Mouse (Mus musculus) megakaryocyte progenitor cell, adult 5-6 weeks (primary cell): Measurements from ENCODE around the gene Gm10408. TPM values are rescaled to one million over a fixed set of nuclear protein-coding genes. Genes with fewer than 3 reads are reported as not detected.
"Not testable (repeated sequence)": the region's sequence is repeated elsewhere in the genome, so short reads cannot be mapped to it uniquely, and the experiment has no call there.

Source experiments
- ATAC-seq: replicated peaks from 2 replicates; pipeline ENCODE4 v1.8.0; 2016; ENCODE audit warnings: mild to moderate bottlenecking, moderate TSS enrichment, inconsistent platforms; ENCODE audit not compliant: poor library complexity
- total RNA-seq, 2 experiments: library from RNA; stranded (forward) in 1 of 2; stranded (reverse) in 1 of 2; fragments of 157-497, 149-512 nt in 1 of 2; fragments of 200-1000 nt in 1 of 2; gene quantifications; 2 replicates each; pipeline versions ENCODE4 v1.2.3 to v1.2.4; 2015 to 2017

Gm10408 gene
- total RNA-seq (2015), result not detected in 2 replicates
- not detected in 2 replicates for total RNA-seq (2017)

DNA sequence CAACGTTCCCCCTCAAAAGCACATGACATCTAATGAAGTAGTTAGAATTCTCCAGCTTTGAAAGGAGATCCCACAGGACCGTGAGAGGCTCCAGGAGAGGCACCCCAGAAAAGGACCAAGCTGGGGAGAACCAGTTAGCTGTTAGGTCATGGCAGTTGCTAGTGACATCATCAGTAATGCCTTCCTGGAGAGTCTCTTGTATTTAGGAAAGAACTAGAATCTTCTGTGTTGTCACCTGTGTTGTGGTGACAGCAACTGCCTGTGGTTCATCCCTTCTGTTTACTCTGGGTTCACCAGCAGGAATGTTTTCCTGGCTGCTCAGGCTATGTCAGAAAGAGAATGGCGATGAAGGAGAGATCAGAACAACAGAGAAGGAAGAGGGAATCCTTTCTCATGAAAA, at the start of gene Gm10408:
Gene Gm10408, plus strand, starts transcription at position 301 of the 400 bp plus-strand sequence.
- ATAC-seq, result not testable (repeated sequence)

DNA sequence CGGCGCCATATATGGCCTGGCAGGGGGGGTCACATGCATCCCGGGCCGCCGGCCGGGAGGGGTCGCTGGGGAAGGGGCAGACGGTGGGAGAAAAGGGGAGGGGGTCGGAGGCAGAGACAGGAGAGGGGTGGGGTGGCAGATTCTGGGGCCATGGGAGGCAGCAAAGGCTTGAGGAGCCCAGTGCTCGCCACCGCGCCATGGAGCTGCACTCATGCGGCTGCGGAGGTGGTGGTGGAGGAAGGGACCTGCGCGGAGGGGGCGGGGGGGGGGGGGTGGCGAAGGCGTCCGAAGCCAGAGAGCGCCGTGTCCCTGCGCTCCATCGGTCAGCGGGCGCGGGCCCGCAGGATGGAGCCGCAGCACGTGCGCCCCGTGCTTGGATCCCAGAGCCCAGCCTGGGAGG, 36.9 kb upstream of the Gm10408 start, which contains the start of gene Gm10409:
Gene Gm10409, plus strand, starts transcription at position 301 of the 400 bp plus-strand sequence.
- ATAC-seq, result not testable (repeated sequence)

- not testable (repeated sequence) for ATAC-seq
Observed at GRCm38 (mm10) chr14:3427803-3428202, 21.4 kb upstream of the Gm10408 start, which contains the start of gene Gm3005. Gene Gm3005, plus strand, starts transcription at chr14:3428103.

Other genes with a start within 250 kb of the Gm10408 start
- not detected in 2 replicates for gene D830030K20Rik, start 240.9 kb upstream of the Gm10408 start, total RNA-seq (2015)
- not detected in 2 replicates for gene D830030K20Rik, start 240.9 kb upstream of the Gm10408 start, total RNA-seq (2017)
- not detected in 2 replicates for gene Gm2956, start 116.8 kb upstream of the Gm10408 start, total RNA-seq (2015)
- not detected in 2 replicates for gene Gm2956, start 116.8 kb upstream of the Gm10408 start, total RNA-seq (2017)
- not detected in 2 replicates for gene Gm10413, start 54.3 kb upstream of the Gm10408 start, total RNA-seq (2015)
- not detected in 2 replicates for gene Gm10413, start 54.3 kb upstream of the Gm10408 start, total RNA-seq (2017)
- not detected in 2 replicates for gene Gm10409, start 36.8 kb upstream of the Gm10408 start, total RNA-seq (2015)
- not detected in 2 replicates for gene Gm10409, start 36.8 kb upstream of the Gm10408 start, total RNA-seq (2017)
- gene Gm3005, start 21.3 kb upstream of the Gm10408 start, total RNA-seq (2015), result not detected in 2 replicates
- not detected in 2 replicates for gene Gm3005, start 21.3 kb upstream of the Gm10408 start, total RNA-seq (2017)
- gene Gm3012, start 185.1 kb downstream of the Gm10408 start, total RNA-seq (2015), result not detected in 2 replicates
- gene Gm3012, start 185.1 kb downstream of the Gm10408 start, total RNA-seq (2017), result not detected in 2 replicates
- not detected in 2 replicates for gene Gm3020, start 202.7 kb downstream of the Gm10408 start, total RNA-seq (2015)
- not detected in 2 replicates for gene Gm3020, start 202.7 kb downstream of the Gm10408 start, total RNA-seq (2017)
- not detected in 2 replicates for gene Gm3043, start 239.4 kb downstream of the Gm10408 start, total RNA-seq (2015)
- gene Gm3043, start 239.4 kb downstream of the Gm10408 start, total RNA-seq (2017), result not detected in 2 replicates